9 mouse cellular contexts compared by ENCODE assay signal in genomic region chr1:106043053-106043820, GRCm38 (mm10). TPM values are rescaled to one million over a fixed set of nuclear protein-coding genes. Genes with fewer than 3 reads are reported as not detected.
DNase-seq lines count a peak whose midpoint lies in the region; ATAC-seq and TF ChIP-seq lines count a peak whose summit lies in the region.
"Had no signal": no experiment of that assay in that cellular context is flagged by ENCODE, and none has a peak within 500 bp of the region (broad histone marks: within the 10 kb centered on the region; RNA-seq: fewer than 3 reads in every experiment).

No protein-coding gene starts in this region.

- H3K27me3 ChIP-seq in forebrain, embryonic 14.5 days (replicated peaks; ENCODE audit: control insufficient read depth, insufficient read depth, low read length): no peaks in the 10 kb centered on the region
- H3K27me3 ChIP-seq in forebrain, embryonic 11.5 days (ENCODE audit: control insufficient read depth, insufficient read depth, low read length): no peaks in the 10 kb centered on the region
- no peaks in the 10 kb centered on the region for H3K27me3 ChIP-seq in stomach, postnatal 0 days (ENCODE audit: control insufficient read depth, insufficient read depth, low read length)

- H3K27ac ChIP-seq in forebrain, embryonic 14.5 days (ENCODE audit: low read depth, low read length): no peak overlapping the region
- H3K27ac ChIP-seq in forebrain, embryonic 11.5 days (ENCODE audit: low read depth, low read length): no peak overlapping the region
- H3K27ac ChIP-seq in stomach, postnatal 0 days (replicated peaks): no peak overlapping the region

- TF ChIP-seq EP300 in stomach, postnatal 0 days (optimal IDR thresholded peaks at IDR 0.05): no peak

- no peak overlapping the region for H3K4me2 ChIP-seq in forebrain, embryonic 14.5 days (ENCODE audit: low read length)
- no peak overlapping the region for H3K4me2 ChIP-seq in forebrain, embryonic 11.5 days (ENCODE audit: low read depth, low read length, severe bottlenecking)
- H3K4me2 ChIP-seq in stomach, postnatal 0 days (replicated peaks; ENCODE audit: low read depth): no peak overlapping the region

- H3K4me1 ChIP-seq in forebrain, embryonic 14.5 days (ENCODE audit: control insufficient read depth, insufficient read depth, low read length): 0 out of 2 replicates have a peak, but pooled peaks cover 2% of the 10 kb centered on the region
- no peaks in the 10 kb centered on the region for H3K4me1 ChIP-seq in forebrain, embryonic 11.5 days (replicated peaks; ENCODE audit: control insufficient read depth, insufficient read depth, low read length)
- no peaks in the 10 kb centered on the region for H3K4me1 ChIP-seq in stomach, postnatal 0 days (replicated peaks; ENCODE audit: control insufficient read depth, insufficient read depth)

- WGBS in forebrain, embryonic 14.5 days: 64% methylated on average over 4 of the region's 4 CpGs
- WGBS in forebrain, embryonic 11.5 days: 88% methylated on average over 4 of the region's 4 CpGs
- WGBS in stomach, postnatal 0 days: 53% methylated on average over 4 of the region's 4 CpGs

- no peaks in the 10 kb centered on the region for H3K9me3 ChIP-seq in forebrain, embryonic 14.5 days (replicated peaks; ENCODE audit: control insufficient read depth, low read length)
- no peaks in the 10 kb centered on the region for H3K9me3 ChIP-seq in forebrain, embryonic 11.5 days (ENCODE audit: control insufficient read depth, low read length)
- H3K9me3 ChIP-seq in stomach, postnatal 0 days (ENCODE audit: control insufficient read depth, low read length): no peaks in the 10 kb centered on the region

- TF ChIP-seq CTCF in stomach, postnatal 0 days (IDR thresholded peaks at IDR 0.05; ENCODE audit: low read depth): no peak

- peak; percentile 54; the same call in 1 of the 2 replicates for ATAC-seq in forebrain, embryonic 14.5 days
- ATAC-seq in forebrain, embryonic 11.5 days (replicated peaks; ENCODE audit: low FRiP score): no peak
- peak; percentile 40; the same call in 1 of the 2 replicates for ATAC-seq in stomach, postnatal 0 days (ENCODE audit: low FRiP score, low TSS enrichment)
- ATAC-seq in activated CD4-positive, CD25-positive, alpha-beta regulatory T cell, adult 4 months: no peak
- ATAC-seq: intestine, embryonic 16.5 days had no signal

- no peaks in the 10 kb centered on the region for H3K36me3 ChIP-seq in forebrain, embryonic 14.5 days (ENCODE audit: control insufficient read depth, insufficient read depth, low read length)
- no peaks in the 10 kb centered on the region for H3K36me3 ChIP-seq in forebrain, embryonic 11.5 days (ENCODE audit: control insufficient read depth, insufficient read depth, low read length)
- no peaks in the 10 kb centered on the region for H3K36me3 ChIP-seq in stomach, postnatal 0 days (ENCODE audit: control insufficient read depth, insufficient read depth, low read length)

- peak; percentile 67 for DNase-seq in forebrain, embryonic 14.5 days (ENCODE audit: low spot score)
- no peak for DNase-seq in forebrain, embryonic 11.5 days (ENCODE audit: low spot score)
- peak; percentile 47 for DNase-seq in ovary, adult 18-20 months (ENCODE audit: low spot score)
- no peak for DNase-seq in ovary, postnatal 10 days (ENCODE audit: low spot score)
- peak; percentile 40 for DNase-seq in gonadal fat pad, adult 2 months (ENCODE audit: low read depth)
- peak; percentile 12 for DNase-seq in stomach, postnatal 0 days (ENCODE audit: low spot score)
- no peak for DNase-seq in kidney, postnatal 25 days

- H3K9ac ChIP-seq in forebrain, embryonic 14.5 days (ENCODE audit: low read length): no peak overlapping the region
- H3K9ac ChIP-seq in forebrain, embryonic 11.5 days (ENCODE audit: low read length): no peak overlapping the region
- H3K9ac ChIP-seq in stomach, postnatal 0 days (ENCODE audit: low read length): no peak overlapping the region

- no peak overlapping the region for H3K4me3 ChIP-seq in forebrain, embryonic 14.5 days (ENCODE audit: low read depth, low read length)
- H3K4me3 ChIP-seq in forebrain, embryonic 11.5 days (ENCODE audit: low read depth, low read length): no peak overlapping the region
- no peak overlapping the region for H3K4me3 ChIP-seq in stomach, postnatal 0 days (ENCODE audit: low read depth, low read length)

RNA-seq across cellular contexts. Expression of gene Zcchc2, which starts 53.0 kb away (rescaled TPM):
- 1.6 and 1.7 TPM in 2 replicates for polyA plus RNA-seq in forebrain, embryonic 14.5 days (2014; fragmentation: Nextera tagmentation; extraction: Ambion mirVana)
- polyA plus RNA-seq in forebrain, embryonic 11.5 days (2014; fragmentation: Nextera tagmentation; extraction: Ambion mirVana): 2.5 and 2.9 TPM in 2 replicates
- 15.2 and 16.2 TPM in 2 replicates for polyA plus RNA-seq in gonadal fat pad, adult 2 months (2012; rRNA removed)
- polyA plus RNA-seq in stomach, postnatal 0 days (2015; fragmentation: Nextera tagmentation; extraction: Ambion mirVana): 1.2 and 1.5 TPM in 2 replicates
- 1 to 10 TPM; 7.0 to 8.5 TPM for polyA plus RNA-seq in activated CD4-positive, CD25-positive, alpha-beta regulatory T cell, adult 4 months (2017; shearing (Covaris generic))

Comparison
In these comparisons a context has a peak if more than half of its experiments do, and no peak if none do; other contexts are left out.
1. ATAC-seq: peak in forebrain, embryonic 14.5 days (single experiment) and stomach, postnatal 0 days (single experiment); none in forebrain, embryonic 11.5 days (single experiment) and activated CD4-positive, CD25-positive, alpha-beta regulatory T cell, adult 4 months (single experiment).
2. DNase-seq: peak in forebrain, embryonic 14.5 days (single experiment), ovary, adult 18-20 months (single experiment), gonadal fat pad, adult 2 months (single experiment) and stomach, postnatal 0 days (single experiment); none in forebrain, embryonic 11.5 days (single experiment), ovary, postnatal 10 days (single experiment) and kidney, postnatal 25 days (0 of 2).